Comparison of ENCODE assay signal across 8 mouse cellular contexts in genomic region chrX:12140086-12140740, GRCm38 (mm10). TPM values are rescaled to one million over a fixed set of nuclear protein-coding genes. Genes with fewer than 3 reads are reported as not detected.
A peak's percentile ranks its signal among the peaks of the same experiment; 100 is the strongest.
DNase-seq lines count a peak whose midpoint lies in the region; ATAC-seq and TF ChIP-seq lines count a peak whose summit lies in the region.

No protein-coding gene starts in this region.

- no peaks in the 10 kb centered on the region for H3K36me3 ChIP-seq in heart, embryonic 15.5 days
- H3K36me3 ChIP-seq in liver, embryonic 11.5 days (ENCODE audit: control insufficient read depth, insufficient read depth, low read length): no peaks in the 10 kb centered on the region

- peak overlapping the region; percentile 77 for H3K4me2 ChIP-seq in heart, embryonic 15.5 days
- H3K4me2 ChIP-seq in liver, embryonic 11.5 days: peak overlapping the region; percentile 77

- peak overlapping the region; percentile 52 for H3K9ac ChIP-seq in heart, embryonic 15.5 days
- peak overlapping the region; percentile 64 for H3K9ac ChIP-seq in liver, embryonic 11.5 days (ENCODE audit: low read depth, low read length)

- no peak for TF ChIP-seq CTCF in olfactory bulb, adult 2 months (IDR thresholded peaks at IDR 0.05; ENCODE audit: insufficient read depth, low read depth, low read length)

- intact Hi-C loops in heart, postnatal 25 days (cut with DNase I): loop anchor here (10.0 kb wide), 1 partner anchor 205 kb away; no protein-coding TSS in a partner anchor

- no peaks in the 10 kb centered on the region for H3K9me3 ChIP-seq in heart, embryonic 15.5 days (replicated peaks)
- H3K9me3 ChIP-seq in liver, embryonic 11.5 days (ENCODE audit: control insufficient read depth, low read length): no peaks in the 10 kb centered on the region

- H3K4me3 ChIP-seq in heart, embryonic 15.5 days: peak overlapping the region; percentile 45
- peak overlapping the region; percentile 42 for H3K4me3 ChIP-seq in liver, embryonic 11.5 days (ENCODE audit: low read depth, low read length)
- peak overlapping the region; percentile 29 for H3K4me3 ChIP-seq in olfactory bulb, adult 2 months (ENCODE audit: insufficient read depth, low read depth, low read length)

- DNase-seq in heart, adult 11 months: peak; percentile 91
- DNase-seq in heart, postnatal 25 days (ENCODE audit: low spot score): no peak
- peak; percentile 64 for DNase-seq in adrenal gland, postnatal 14 days
- DNase-seq in liver, embryonic 11.5 days (ENCODE audit: low spot score): no peak
- no peak for DNase-seq in thymus, postnatal 36 days
- no peak for DNase-seq in urinary bladder, postnatal 4 days (ENCODE audit: low spot score in 2 of 2)

- peaks cover 58% of the 10 kb centered on the region for H3K27me3 ChIP-seq in heart, embryonic 15.5 days
- peaks cover 67% of the 10 kb centered on the region for H3K27me3 ChIP-seq in liver, embryonic 11.5 days (replicated peaks; ENCODE audit: control insufficient read depth, insufficient read depth, low read length)

- no peak for TF ChIP-seq POLR2A in olfactory bulb, adult 2 months (IDR thresholded peaks at IDR 0.05; ENCODE audit: insufficient read depth, low read depth, low read length)

- ATAC-seq in heart, embryonic 15.5 days (replicated peaks; ENCODE audit: insufficient number of reproducible peaks, insufficient read depth, low FRiP score, low read depth): no peak
- ATAC-seq in liver, embryonic 11.5 days (replicated peaks; ENCODE audit: low FRiP score): no peak

- peaks cover 15% of the 10 kb centered on the region for H3K4me1 ChIP-seq in heart, embryonic 15.5 days (replicated peaks)
- no peaks in the 10 kb centered on the region; the same call in none of the 2 replicates for H3K4me1 ChIP-seq in liver, embryonic 11.5 days (replicated peaks; ENCODE audit: control insufficient read depth, insufficient read depth, low read length)
- peaks cover 18% of the 10 kb centered on the region for H3K4me1 ChIP-seq in olfactory bulb, adult 2 months (ENCODE audit: control insufficient read depth, insufficient read depth, low read length)

- 7% methylated on average over 38 of the region's 51 CpGs for WGBS in heart, embryonic 15.5 days
- 5% methylated on average over 36 of the region's 51 CpGs for WGBS in liver, embryonic 11.5 days
- WGBS in olfactory bulb, adult 2 months: 16% methylated on average over 49 of the region's 51 CpGs

- peak overlapping the region; percentile 62 for H3K27ac ChIP-seq in heart, embryonic 15.5 days
- no peak overlapping the region; the same call in 1 of the 2 replicates for H3K27ac ChIP-seq in liver, embryonic 11.5 days (ENCODE audit: low read depth, low read length)
- no peak overlapping the region for H3K27ac ChIP-seq in olfactory bulb, adult 2 months (ENCODE audit: insufficient read depth, low read depth, low read length)

RNA-seq across cellular contexts. Expression of gene Bcor, which starts 19.9 kb away (rescaled TPM):
- 10 to 100 TPM; 22.0 to 22.7 TPM for total RNA-seq in heart, postnatal 25 days (2021)
- total RNA-seq in adrenal gland, postnatal 14 days (2021): 18.6 and 25.5 TPM in 2 replicates
- polyA plus RNA-seq in heart, embryonic 15.5 days (2015; fragmentation: Nextera tagmentation; extraction: Ambion mirVana): 11.7 and 14.9 TPM in 2 replicates
- polyA plus RNA-seq in liver, embryonic 11.5 days (2014; fragmentation: Nextera tagmentation; extraction: Ambion mirVana): 14.5 and 14.8 TPM in 2 replicates
- polyA plus RNA-seq in olfactory bulb, adult 2 months (2012; ENCODE audit: insufficient read depth, insufficient read length, low replicate concordance, missing spikeins): not detected in 2 replicates

Comparison
In these comparisons a context has a peak if more than half of its experiments do, and no peak if none do; other contexts are left out.
1. DNase-seq: peak in heart, adult 11 months (single experiment) and adrenal gland, postnatal 14 days (single experiment); none in heart, postnatal 25 days (single experiment), liver, embryonic 11.5 days (single experiment), thymus, postnatal 36 days (0 of 2) and urinary bladder, postnatal 4 days (0 of 2).
2. Peak in every context shown above with its lines, with median percentiles within 50 percentile points of each other: H3K4me3 ChIP-seq.